In genomic region chr9:25527359-25528038, GRCm38 (mm10) we compare ENCODE assay signal across 12 mouse cellular contexts. TPM values are rescaled to one million over a fixed set of nuclear protein-coding genes. Genes with fewer than 3 reads are reported as not detected.
DNase-seq lines count a peak whose midpoint lies in the region; ATAC-seq and TF ChIP-seq lines count a peak whose summit lies in the region.
"Had no signal": no experiment of that assay in that cellular context is flagged by ENCODE, and none has a peak within 500 bp of the region (broad histone marks: within the 10 kb centered on the region; RNA-seq: fewer than 3 reads in every experiment).

No protein-coding gene starts in this region.

- H3K27ac ChIP-seq in heart, embryonic 14.5 days (replicated peaks in 1 of 2; ENCODE audit: control insufficient read depth in 1 of 2, insufficient read depth in 1 of 2, low read depth in 2 of 2, low read length in 2 of 2) = peak overlapping the region; percentile 91 to 96
- H3K27ac ChIP-seq in forebrain, embryonic 15.5 days (replicated peaks) = no peak overlapping the region

- no peak for TF ChIP-seq CTCF in Patski (IDR thresholded peaks at IDR 0.05)

- CTCF ChIA-PET in Patski (lab: Charles Lee) = no interaction called here

- WGBS in heart, embryonic 14.5 days = 46% methylated on average over 7 of the region's 7 CpGs
- WGBS in forebrain, embryonic 15.5 days = 59% methylated on average over 7 of the region's 7 CpGs

- no peak for DNase-seq in heart, postnatal 4 days
- peak; percentile 39 for DNase-seq in 3T3-L1 (ENCODE audit: low read depth, low spot score)
- no peak for DNase-seq in Patski (ENCODE audit: low read depth, low spot score)
- DNase-seq in yolk sac, embryonic 10.5 days (ENCODE audit: low spot score) = no peak
- no peak for DNase-seq in lung, postnatal 10 days
- DNase-seq in left cerebral cortex, postnatal 14 days (ENCODE audit: low spot score in 2 of 2) = no peak
- DNase-seq: gastrocnemius, postnatal 36 days; kidney, adult 11 months; lung, adult 2 months; right cerebral cortex, postnatal 14 days had no signal

- no peak overlapping the region for H3K9ac ChIP-seq in heart, embryonic 14.5 days (ENCODE audit: low read length)
- no peak overlapping the region for H3K9ac ChIP-seq in forebrain, embryonic 15.5 days (replicated peaks)

- no peaks in the 10 kb centered on the region for H3K9me3 ChIP-seq in heart, embryonic 14.5 days (ENCODE audit: control insufficient read depth, low read length)
- no peaks in the 10 kb centered on the region for H3K9me3 ChIP-seq in forebrain, embryonic 15.5 days

- peaks cover 20 to 30% of the 10 kb centered on the region in 2 experiments for H3K4me1 ChIP-seq in heart, embryonic 14.5 days (ENCODE audit: control insufficient read depth in 2 of 2, insufficient read depth in 2 of 2, low read length in 2 of 2)
- peaks cover 22% of the 10 kb centered on the region for H3K4me1 ChIP-seq in forebrain, embryonic 15.5 days

- ATAC-seq in heart, embryonic 14.5 days (ENCODE audit: insufficient number of reproducible peaks, insufficient read depth, low FRiP score, low read depth) = no peak
- peak; percentile 35 for ATAC-seq in Patski
- ATAC-seq in forebrain, embryonic 15.5 days (replicated peaks) = peak; percentile 43; the same call in 1 of the 2 replicates

- H3K36me3 ChIP-seq in heart, embryonic 14.5 days (ENCODE audit: control insufficient read depth, insufficient read depth, low read length) = no peaks in the 10 kb centered on the region
- no peaks in the 10 kb centered on the region for H3K36me3 ChIP-seq in forebrain, embryonic 15.5 days

- intact Hi-C loops in left cerebral cortex, postnatal 14 days (cut with DNase I) = no loop called here

- POLR2A ChIA-PET in Patski (lab: Charles Lee) = no interaction called here

- no peaks in the 10 kb centered on the region for H3K27me3 ChIP-seq in heart, embryonic 14.5 days (ENCODE audit: control insufficient read depth, insufficient read depth, low read length)
- no peaks in the 10 kb centered on the region for H3K27me3 ChIP-seq in Patski
- H3K27me3 ChIP-seq in forebrain, embryonic 15.5 days = no peaks in the 10 kb centered on the region

- no peak overlapping the region for H3K4me3 ChIP-seq in heart, embryonic 14.5 days (ENCODE audit: control insufficient read depth in 1 of 2, insufficient read depth in 1 of 2, low read depth in 1 of 2, low read length in 2 of 2)
- no peak overlapping the region for H3K4me3 ChIP-seq in forebrain, embryonic 15.5 days

- H3K4me2 ChIP-seq in heart, embryonic 14.5 days (ENCODE audit: low read length) = peak overlapping the region; percentile 41
- no peak overlapping the region for H3K4me2 ChIP-seq in forebrain, embryonic 15.5 days (replicated peaks)

- in situ Hi-C loops in Patski (cut with MboI; ENCODE audit: low pct_unique_long_range_greater_than_20kb) = no loop called here

RNA-seq across cellular contexts. Expression of gene Eepd1, which starts 46.2 kb away (rescaled TPM):
- polyA plus RNA-seq in heart, embryonic 14.5 days (2014; fragmentation: Nextera tagmentation; extraction: Ambion mirVana) = 20.8 and 25.6 TPM in 2 replicates
- total RNA-seq in heart, postnatal 4 days (2021) = 10 to 100 TPM; 20.8 TPM
- polyA plus RNA-seq in Patski (2021) = 1.8 TPM
- 13.5 and 14.2 TPM in 2 replicates for polyA plus RNA-seq in forebrain, embryonic 15.5 days (2015; fragmentation: Nextera tagmentation; extraction: Ambion mirVana)
- total RNA-seq in left cerebral cortex, postnatal 14 days (2021) = 10 to 100 TPM; 16.1 to 17.6 TPM
